Mouse (Mus musculus) cerebellum, adult (tissue): Measurements from ENCODE around the gene Ccdc162.
A peak's percentile ranks its signal among the peaks of the same experiment; 100 is the strongest.

Experiments
- ATAC-seq: cut with Nextera tagmentation; 2 replicates; pipeline ENCODE4 v1.9.2; 2017; ENCODE audit warnings: mild to moderate bottlenecking, moderate library complexity, mixed read lengths; ENCODE audit not compliant: insufficient number of reproducible peaks, low FRiP score, low TSS enrichment

Gene Ccdc162

DNA sequence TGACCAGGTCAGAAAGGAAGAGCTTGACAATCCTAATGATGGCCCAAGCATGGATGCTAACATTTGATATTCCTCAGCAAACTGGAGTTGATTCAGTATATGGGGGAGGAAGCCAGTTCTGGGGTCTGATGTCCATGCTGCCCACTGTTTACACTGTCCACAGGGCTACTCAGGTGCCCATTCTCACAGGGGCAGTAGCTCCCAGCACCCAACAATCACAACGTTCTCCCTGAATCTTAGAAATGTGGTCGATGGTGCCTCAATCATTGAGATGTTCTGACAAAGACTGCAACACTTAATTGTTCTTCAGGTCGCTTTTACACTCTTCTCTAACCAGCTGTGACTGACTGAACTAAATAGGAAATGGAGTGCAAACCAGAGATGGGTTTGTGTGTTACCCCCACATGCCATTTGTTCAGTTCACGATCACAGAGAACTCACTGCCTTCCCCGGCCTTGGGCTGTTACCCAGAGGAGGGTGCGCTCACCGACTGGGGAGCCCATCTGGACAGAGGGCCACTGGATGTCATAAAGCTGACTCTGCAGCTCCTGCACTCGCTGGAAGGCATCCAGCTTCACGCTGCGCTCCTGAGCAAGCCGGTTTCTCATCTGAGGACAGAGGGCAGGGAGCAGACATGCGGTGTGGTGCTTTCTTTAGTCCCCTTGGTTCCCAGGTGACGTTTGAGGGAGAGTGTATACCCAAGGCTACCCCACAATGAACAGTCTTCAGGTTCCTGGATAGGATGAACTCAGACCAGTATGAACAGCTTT, 169.9 kb downstream of the Ccdc162 start:
- ATAC-seq, result 0 out of 2 replicates have a peak, but pooled peaks have one; percentile 15

DNA sequence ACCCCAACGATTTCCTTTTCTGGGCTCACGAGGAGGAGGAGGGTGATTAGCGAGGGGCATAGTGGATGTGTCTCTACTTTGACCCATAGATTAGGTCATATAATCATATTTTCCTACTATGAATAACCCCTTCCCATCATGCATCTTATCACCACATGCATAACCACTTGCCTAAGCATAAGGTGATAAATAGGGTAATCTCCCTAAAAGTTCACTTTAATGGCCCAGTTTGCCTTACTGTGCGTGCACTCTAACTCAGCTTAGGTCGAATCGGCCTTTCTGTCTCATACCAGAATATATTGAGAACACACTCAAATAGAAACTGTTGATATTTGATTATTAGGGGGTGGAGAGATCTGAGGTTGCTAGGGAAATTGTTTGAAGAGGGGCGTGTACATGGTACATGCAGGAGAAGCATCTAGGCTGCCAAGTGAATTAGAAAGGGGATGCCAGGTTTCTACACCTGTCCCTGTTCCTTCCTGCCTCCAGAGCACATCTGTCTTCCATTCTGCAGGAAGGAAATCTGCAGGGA, 171.1 kb downstream of the Ccdc162 start:
- no peak for ATAC-seq

GRCm38 (mm10) chr10:41544481-41545190, 171.8 kb downstream of the Ccdc162 start:
- no peak for ATAC-seq

- ATAC-seq, result no peak
These were observed 172.6 kb downstream of the Ccdc162 start for GRCm38 (mm10) chr10:41543844-41544243.

GRCm38 (mm10) chr10:41543439-41543838, 173.0 kb downstream of the Ccdc162 start:
- no peak for ATAC-seq

DNA sequence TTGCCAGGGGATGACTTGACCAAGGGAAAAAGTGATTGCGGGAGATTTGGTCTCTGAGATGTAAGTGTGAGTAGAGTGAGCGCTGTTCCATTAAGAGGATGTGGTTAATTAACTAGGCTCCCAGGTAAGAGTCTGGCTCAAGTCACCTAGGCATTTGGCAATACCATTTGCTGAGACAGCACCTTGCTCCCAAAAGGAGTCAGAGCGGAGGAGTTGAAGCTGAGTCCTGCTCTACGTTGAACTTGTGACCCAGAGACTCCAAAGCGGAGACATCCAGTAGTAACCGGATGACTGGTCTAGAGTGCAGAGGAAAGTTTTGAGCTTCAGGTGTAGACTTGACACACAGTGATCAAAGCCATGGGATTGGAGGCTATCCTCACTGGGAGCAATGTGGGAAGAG, 174.4 kb downstream of the Ccdc162 start:
- ATAC-seq, result no peak

- ATAC-seq, result no peak
These were observed 177.4 kb downstream of the Ccdc162 start for GRCm38 (mm10) chr10:41538986-41539385.

GRCm38 (mm10) chr10:41537983-41538330, 178.5 kb downstream of the Ccdc162 start:
- no peak for ATAC-seq

DNA sequence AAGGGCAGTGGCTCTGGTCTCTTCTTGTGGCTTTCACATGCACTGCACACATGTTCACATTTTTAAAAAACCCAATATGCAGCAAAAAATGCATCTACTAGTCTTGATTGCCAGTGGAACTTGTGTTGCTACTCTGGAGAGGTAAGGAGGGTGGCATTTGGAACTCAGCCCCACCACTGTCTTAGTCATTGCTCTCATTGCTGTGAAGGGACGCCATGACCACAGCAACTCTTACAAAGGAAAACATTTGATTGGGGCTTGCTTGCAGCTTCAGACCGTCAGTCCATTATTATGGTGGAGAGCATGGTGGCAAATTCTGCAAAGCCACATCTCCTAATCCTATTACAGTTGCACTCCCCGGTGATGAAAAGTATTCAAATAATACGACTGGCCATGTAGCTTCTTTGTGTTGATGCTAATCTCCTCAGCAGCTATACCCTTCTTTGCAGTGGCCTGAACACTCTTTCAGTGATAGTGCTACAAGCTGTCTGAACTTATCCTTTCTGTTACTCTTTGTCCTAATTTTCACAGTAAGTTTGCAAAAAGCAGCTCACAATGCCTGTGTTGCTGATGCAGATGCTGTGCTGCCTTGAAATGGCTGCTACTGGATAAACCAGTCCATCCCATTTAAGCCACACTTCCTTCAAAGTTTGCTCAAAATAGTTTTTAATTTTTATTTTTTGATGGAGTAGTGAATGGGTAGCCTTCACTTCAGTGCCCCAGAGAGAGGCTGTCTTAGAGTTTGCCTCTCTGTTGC, 179.0 kb downstream of the Ccdc162 start:
- ATAC-seq, result no peak

- no peak for ATAC-seq
These were observed 179.7 kb downstream of the Ccdc162 start for GRCm38 (mm10) chr10:41536714-41537113.

DNA sequence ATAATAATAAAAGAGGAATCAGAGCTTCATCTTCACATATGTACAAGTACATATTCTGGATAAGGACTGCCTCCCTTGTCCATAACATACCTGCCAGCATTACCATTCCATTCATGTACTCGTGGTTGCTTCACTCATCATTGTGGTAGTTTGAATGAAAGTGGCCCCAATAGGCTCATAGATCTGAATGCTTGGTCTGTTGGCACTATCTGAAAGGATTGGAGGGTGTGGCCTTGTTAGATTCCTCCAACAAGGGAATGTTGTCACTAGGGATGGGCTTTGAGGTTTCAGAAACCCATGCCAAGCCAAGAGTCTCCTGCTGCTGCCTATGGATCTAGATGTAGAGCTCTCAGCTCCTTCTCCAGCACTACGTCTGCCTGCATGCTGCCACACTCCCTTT, 180.4 kb downstream of the Ccdc162 start:
- no peak for ATAC-seq

DNA sequence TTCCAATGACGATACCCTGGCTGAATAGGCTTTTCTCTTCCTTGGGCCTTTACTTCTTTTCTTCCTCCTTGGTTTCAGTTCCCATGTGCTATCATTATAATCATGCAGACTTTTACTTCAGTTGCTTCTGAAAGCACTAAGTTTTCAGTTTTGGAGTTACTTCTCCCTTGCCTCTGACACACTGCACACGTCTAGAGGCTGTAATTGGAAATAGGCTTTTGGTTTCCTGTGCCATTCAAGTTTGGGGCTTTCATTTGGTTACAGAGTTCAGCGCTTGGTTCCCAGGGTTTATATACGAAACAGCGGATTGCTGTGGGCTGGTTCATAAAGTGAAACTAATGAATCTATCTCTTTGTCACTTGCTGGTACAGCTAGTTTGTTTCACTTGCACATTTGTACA, 186.5 kb downstream of the Ccdc162 start:
- ATAC-seq, result no peak

GRCm38 (mm10) chr10:41525696-41526095, 190.7 kb downstream of the Ccdc162 start:
- no peak for ATAC-seq

DNA sequence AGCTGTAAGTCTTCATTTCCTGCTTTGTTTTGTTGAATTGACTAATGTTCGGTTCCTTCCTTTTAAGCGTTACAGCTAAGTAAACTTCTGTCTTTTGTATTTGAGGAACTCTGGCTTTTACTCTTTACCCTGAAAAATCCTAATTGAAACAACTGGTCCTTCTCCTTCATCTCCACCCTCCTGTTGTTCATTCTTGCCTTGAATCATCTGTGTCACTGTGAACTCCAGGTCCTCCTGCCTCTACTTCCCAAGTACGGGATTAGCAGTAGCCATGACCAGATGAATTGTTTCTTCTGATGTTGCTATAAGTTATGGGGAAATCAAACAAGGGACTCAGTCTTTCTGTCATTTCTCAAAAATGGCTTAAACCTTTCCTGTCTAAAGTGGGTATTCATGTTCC, 193.0 kb downstream of the Ccdc162 start:
- no peak for ATAC-seq

GRCm38 (mm10) chr10:41520410-41520673, 196.1 kb downstream of the Ccdc162 start:
- ATAC-seq, result no peak

- ATAC-seq, result peak; percentile 7; the same call in 1 of the 2 replicates
These were observed 196.6 kb downstream of the Ccdc162 start for GRCm38 (mm10) chr10:41519640-41520409.

GRCm38 (mm10) chr10:41518981-41519618, 197.3 kb downstream of the Ccdc162 start, which contains the start of gene Cd164:
Gene Cd164, plus strand, starts transcription at chr10:41519414.
- ATAC-seq, result peak; percentile 86

DNA sequence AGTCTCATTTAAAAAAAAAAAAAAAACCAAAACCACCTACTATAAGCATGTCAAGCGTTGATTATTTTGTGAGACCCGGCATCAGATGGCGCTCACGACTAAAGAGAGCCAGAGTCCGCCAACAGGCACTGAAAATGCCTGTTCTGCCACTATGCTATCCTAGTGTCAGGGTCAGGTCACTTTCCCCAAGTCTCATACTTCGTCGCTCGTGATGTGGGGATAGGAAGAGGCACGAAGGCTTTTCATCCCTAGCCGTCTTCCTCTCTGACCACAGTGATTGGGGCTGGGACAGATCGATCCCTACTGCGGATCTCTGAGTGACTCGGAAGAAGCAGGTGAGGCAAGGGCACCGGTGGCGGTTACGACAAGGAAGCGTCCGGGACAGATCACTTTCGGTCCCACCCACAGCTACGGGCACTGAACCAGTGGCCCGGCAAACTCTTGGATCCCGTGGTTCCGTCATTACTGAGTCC, 197.9 kb downstream of the Ccdc162 start:
- ATAC-seq, result peak; percentile 67

- ATAC-seq, result no peak
These were observed 201.5 kb downstream of the Ccdc162 start for GRCm38 (mm10) chr10:41514921-41515320.

- ATAC-seq, result no peak
These were observed 202.1 kb downstream of the Ccdc162 start for GRCm38 (mm10) chr10:41514301-41514700.
